Mouse (Mus musculus) neural tube, embryonic 14.5 days (tissue): ENCODE data around the gene Ciz1. TPM values are rescaled to one million over a fixed set of nuclear protein-coding genes. Genes with fewer than 3 reads are reported as not detected.

Experiments
- ATAC-seq: fragments of 200-750 bp; cut with Nextera tagmentation; 2 replicates; pipeline ENCODE4 v1.8.0; 2017; ENCODE audit warnings: low read depth, mild to moderate bottlenecking, moderate TSS enrichment, moderate library complexity
- H3K27ac ChIP-seq: fragments of 300-500 bp; sonication (generic); 2 replicates; pipeline ENCODE4 v1.5.1; 2014; ENCODE audit warnings: low read depth, mild to moderate bottlenecking, control low read depth, low read length, moderate library complexity, mixed read lengths
- H3K27me3 ChIP-seq: fragments of 300-500 bp; sonication (generic); 2 replicates; pipeline ENCODE4 v1.6.1; 2014; ENCODE audit warnings: low read length; ENCODE audit not compliant: control insufficient read depth, insufficient read depth
- H3K36me3 ChIP-seq: fragments of 300-500 bp; sonication (generic); 2 replicates; pipeline ENCODE4 v1.6.1; 2014; ENCODE audit warnings: low read length, mixed read lengths; ENCODE audit not compliant: control insufficient read depth, insufficient read depth
- H3K4me1 ChIP-seq: fragments of 300-500 bp; sonication (generic); 2 replicates; pipeline ENCODE4 v1.6.1; 2014; ENCODE audit warnings: low read length; ENCODE audit not compliant: control insufficient read depth, insufficient read depth
- H3K4me2 ChIP-seq: fragments of 300-500 bp; sonication (generic); 2 replicates; pipeline ENCODE4 v1.6.1; 2014; ENCODE audit warnings: mild to moderate bottlenecking, low read depth, low read length, control low read depth
- H3K4me3 ChIP-seq: fragments of 300-500 bp; sonication (generic); 2 replicates; pipeline ENCODE4 v1.5.1; 2014; ENCODE audit warnings: low read depth, low read length, control low read depth, mixed read lengths
- H3K9ac ChIP-seq: fragments of 300-500 bp; sonication (generic); replicated peaks from 2 replicates; pipeline ENCODE4 v1.6.1; 2014; ENCODE audit warnings: low read depth, mild to moderate bottlenecking, control low read depth, low read length, mixed read lengths
- H3K9me3 ChIP-seq: fragments of 300-500 bp; sonication (generic); 2 replicates; pipeline ENCODE4 v1.6.1; 2016; ENCODE audit warnings: low read length; ENCODE audit not compliant: control insufficient read depth
- WGBS: fragments of 180-500 bp; shearing (Covaris S2); extraction: QIAGEN DNeasy Blood & Tissue Kit; methylation state at CpG from one replicate; pipeline ENCODE4 v1.1.7; 2014; 5-methylcytosine and 5-hydroxymethylcytosine counted together
- polyA plus RNA-seq: library from polyadenylated mRNA; unstranded; fragments of >200 nt; fragmentation: Nextera tagmentation; extraction: Ambion mirVana; gene quantifications from 2 replicates; pipeline ENCODE4 v1.2.1, GENCODE M21; 2014

Ciz1 gene
- polyA plus RNA-seq, 1 experiment from 2014 or later = 47.7 TPM

- Histone ChIP-seq H3K9ac (0 out of 2 replicates have a peak overlapping the region, but pooled peaks have one; percentile 0), H3K9me3 (no peaks in the 10 kb centered on the region), H3K4me1 (peaks cover 8% of the 10 kb centered on the region; the same call in 1 of the 2 replicates), H3K4me3 (no peak overlapping the region), H3K27ac (no peak overlapping the region), H3K27me3 (no peaks in the 10 kb centered on the region), H3K36me3 (peaks cover 16% of the 10 kb centered on the region), H3K4me2 (peak overlapping the region; percentile 22; the same call in 1 of the 2 replicates)
- 67% methylated on average over 14 of the region's 14 CpGs for WGBS
- no peak for ATAC-seq
Observed at GRCm38 (mm10) chr2:32318709-32319585, 33.2 kb upstream of the Ciz1 start.

GRCm38 (mm10) chr2:32319586-32320580 lies 32.2 kb upstream of the Ciz1 start:
- Histone ChIP-seq H3K36me3 (peaks cover 14% of the 10 kb centered on the region), H3K4me1 (peaks cover 8% of the 10 kb centered on the region; the same call in 1 of the 2 replicates), H3K9ac (no peak overlapping the region), H3K4me2 (no peak overlapping the region), H3K27ac (no peak overlapping the region), H3K4me3 (no peak overlapping the region), H3K27me3 (no peaks in the 10 kb centered on the region), H3K9me3 (no peaks in the 10 kb centered on the region)
- no peak for ATAC-seq
- 54% methylated on average over 9 of the region's 9 CpGs for WGBS

GRCm38 (mm10) chr2:32320721-32321120 lies 31.4 kb upstream of the Ciz1 start:
- H3K9me3 ChIP-seq = no peaks in the 10 kb centered on the region
- H3K9ac ChIP-seq = no peak overlapping the region
- ATAC-seq = no peak
- peaks cover 8% of the 10 kb centered on the region; the same call in 1 of the 2 replicates for H3K4me1 ChIP-seq
- peaks cover 14% of the 10 kb centered on the region; the same call in 1 of the 2 replicates for H3K36me3 ChIP-seq
- WGBS = 73% methylated on average over 11 of the region's 11 CpGs
- no peak overlapping the region for H3K4me2 ChIP-seq
- H3K27me3 ChIP-seq = no peaks in the 10 kb centered on the region
- H3K4me3 ChIP-seq = no peak overlapping the region
- no peak overlapping the region for H3K27ac ChIP-seq

- Histone ChIP-seq H3K36me3 (0 out of 2 replicates have a peak, but pooled peaks cover 8% of the 10 kb centered on the region), H3K9me3 (no peaks in the 10 kb centered on the region), H3K4me2 (no peak overlapping the region), H3K27me3 (no peaks in the 10 kb centered on the region), H3K9ac (no peak overlapping the region), H3K4me3 (no peak overlapping the region), H3K27ac (no peak overlapping the region), H3K4me1 (peaks cover 8% of the 10 kb centered on the region; the same call in 1 of the 2 replicates)
- WGBS = 66% methylated on average over 9 of the region's 9 CpGs
- no peak for ATAC-seq
Observed at GRCm38 (mm10) chr2:32321591-32322298, 30.4 kb upstream of the Ciz1 start.

DNA sequence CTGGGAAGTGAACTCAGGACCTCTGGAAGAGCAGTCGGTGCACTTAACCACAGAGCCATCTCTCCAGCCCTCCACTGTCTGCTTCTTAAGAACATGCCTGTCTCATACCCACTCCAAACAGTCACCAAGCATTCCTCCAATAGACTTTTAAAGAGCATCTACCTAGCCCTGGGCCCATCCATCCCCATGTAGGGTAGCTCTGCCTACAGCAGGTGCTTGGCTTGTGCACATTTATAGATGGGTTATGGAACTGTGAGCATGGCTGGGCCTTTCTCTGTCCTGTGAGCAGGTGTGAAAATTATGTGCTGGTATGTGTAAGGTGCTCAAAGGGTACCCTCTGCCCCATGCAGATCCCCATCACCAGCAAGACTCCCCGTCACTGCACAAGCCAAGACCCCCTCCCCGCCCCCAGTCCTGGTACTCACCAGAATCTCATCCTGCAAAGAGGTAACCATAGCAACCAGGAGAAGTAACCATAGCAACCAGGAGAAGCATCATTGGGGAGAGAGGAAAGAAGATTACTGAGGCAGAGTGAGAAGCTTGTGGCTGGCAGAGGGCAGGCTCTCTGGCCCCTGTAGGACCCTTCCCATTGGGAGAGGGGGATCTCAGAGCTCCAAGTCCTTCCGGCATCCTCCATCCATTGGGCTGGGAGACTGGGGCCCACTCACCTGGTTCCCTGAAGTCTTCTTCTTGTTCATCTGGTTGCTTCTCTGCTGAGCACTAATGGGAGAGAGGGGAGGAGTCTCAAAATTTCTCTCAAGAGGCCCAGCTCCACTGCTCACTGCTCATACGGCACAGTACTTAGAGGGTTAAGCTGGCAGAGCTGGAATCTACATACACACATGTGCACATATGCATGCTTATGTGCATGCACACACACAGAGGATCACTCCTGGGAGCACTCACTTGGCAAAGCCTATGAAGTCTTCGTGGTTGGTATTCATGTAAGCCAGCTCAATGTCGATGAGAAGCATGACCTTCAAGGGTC lies 29.1 kb upstream of the Ciz1 start:
- Histone ChIP-seq H3K9me3 (no peaks in the 10 kb centered on the region), H3K27ac (peak overlapping the region; percentile 73), H3K4me2 (0 out of 2 replicates have a peak overlapping the region, but pooled peaks have one; percentile 6), H3K36me3 (0 out of 2 replicates have a peak, but pooled peaks cover 8% of the 10 kb centered on the region), H3K4me1 (peaks cover 8% of the 10 kb centered on the region; the same call in 1 of the 2 replicates), H3K27me3 (no peaks in the 10 kb centered on the region), H3K4me3 (no peak overlapping the region), H3K9ac (0 out of 2 replicates have a peak overlapping the region, but pooled peaks have one; percentile 21)
- WGBS = 55% methylated on average over 7 of the region's 7 CpGs
- ATAC-seq = peak; percentile 68

GRCm38 (mm10) chr2:32324322-32324721 lies 27.8 kb upstream of the Ciz1 start:
- H3K4me2 ChIP-seq = no peak overlapping the region
- WGBS = 67% methylated on average over 4 of the region's 4 CpGs
- no peak overlapping the region for H3K9ac ChIP-seq
- no peaks in the 10 kb centered on the region for H3K27me3 ChIP-seq
- H3K27ac ChIP-seq = no peak overlapping the region
- no peak overlapping the region for H3K4me3 ChIP-seq
- 0 out of 2 replicates have a peak, but pooled peaks cover 8% of the 10 kb centered on the region for H3K36me3 ChIP-seq
- no peaks in the 10 kb centered on the region for H3K9me3 ChIP-seq
- ATAC-seq = no peak
- H3K4me1 ChIP-seq = peaks cover 8% of the 10 kb centered on the region; the same call in 1 of the 2 replicates

GRCm38 (mm10) chr2:32325342-32325741 lies 26.8 kb upstream of the Ciz1 start:
- H3K4me2 ChIP-seq = no peak overlapping the region
- 70% methylated on average over 7 of the region's 7 CpGs for WGBS
- peaks cover 8% of the 10 kb centered on the region; the same call in 1 of the 2 replicates for H3K4me1 ChIP-seq
- H3K9ac ChIP-seq = no peak overlapping the region
- ATAC-seq = no peak
- H3K36me3 ChIP-seq = 0 out of 2 replicates have a peak, but pooled peaks cover 3% of the 10 kb centered on the region
- no peaks in the 10 kb centered on the region for H3K27me3 ChIP-seq
- H3K9me3 ChIP-seq = no peaks in the 10 kb centered on the region
- H3K4me3 ChIP-seq = no peak overlapping the region
- no peak overlapping the region for H3K27ac ChIP-seq
